ENCODE assay signal across 12 mouse cellular contexts in genomic region chr2:34106245-34106644, GRCm38 (mm10).
A peak's percentile ranks its signal among the peaks of the same experiment; 100 is the strongest.
DNase-seq lines count a peak whose midpoint lies in the region; ATAC-seq and TF ChIP-seq lines count a peak whose summit lies in the region.
"Had no signal": no experiment of that assay in that cellular context is flagged by ENCODE, and none has a peak within 500 bp of the region (broad histone marks: within the 10 kb centered on the region; RNA-seq: fewer than 3 reads in every experiment).

No protein-coding gene starts in this region.

- no peaks in the 10 kb centered on the region for H3K36me3 ChIP-seq in forebrain, postnatal 0 days (ENCODE audit: insufficient read depth)

- 5% methylated on average over 9 of the region's 9 CpGs for WGBS in forebrain, postnatal 0 days

- H3K9ac ChIP-seq in forebrain, postnatal 0 days: peak overlapping the region; percentile 48

- H3K4me3 ChIP-seq in forebrain, postnatal 0 days (ENCODE audit: low read depth, low read length): peak overlapping the region; percentile 21; the same call in 1 of the 2 replicates
- H3K4me3 ChIP-seq: heart, adult 2 months; megakaryocyte, embryonic 14.5 days had no signal

- peak overlapping the region; percentile 84 for H3K27ac ChIP-seq in forebrain, postnatal 0 days (ENCODE audit: low read depth, low read length)
- H3K27ac ChIP-seq: heart, adult 2 months had no signal

- ATAC-seq in forebrain, postnatal 0 days: no peak

- peaks cover 5% of the 10 kb centered on the region; the same call in 1 of the 2 replicates for H3K27me3 ChIP-seq in forebrain, postnatal 0 days (ENCODE audit: insufficient read depth, low read length)

- TF ChIP-seq CTCF in forebrain, postnatal 0 days (IDR thresholded peaks at IDR 0.05; ENCODE audit: low read depth): no peak

- peak overlapping the region; percentile 48 for H3K4me2 ChIP-seq in forebrain, postnatal 0 days (ENCODE audit: low read depth)

- 0 out of 2 replicates have a peak, but pooled peaks cover 4% of the 10 kb centered on the region for H3K4me1 ChIP-seq in forebrain, postnatal 0 days (ENCODE audit: insufficient read depth)
- H3K4me1 ChIP-seq: megakaryocyte, embryonic 14.5 days had no signal

- H3K9me3 ChIP-seq in forebrain, postnatal 0 days (ENCODE audit: low read length): no peaks in the 10 kb centered on the region
- H3K9me3 ChIP-seq: megakaryocyte, embryonic 14.5 days had no signal

- DNase-seq in embryo, embryonic 10.5 days (ENCODE audit: low spot score): peak; percentile 37
- DNase-seq in embryo, embryonic 10 days (ENCODE audit: low spot score): no peak
- DNase-seq in MN1 (ENCODE audit: low spot score): peak; percentile 79
- DNase-seq in forebrain, postnatal 0 days: no peak
- peak; percentile 35 for DNase-seq in mesoderm, embryonic 11.5 days (ENCODE audit: low read depth, low spot score)
- DNase-seq in spleen, postnatal 14 days (ENCODE audit: low spot score in 2 of 2): no peak
- DNase-seq in layer of hippocampus, adult 18-20 months (ENCODE audit: low spot score in 2 of 2): no peak
- DNase-seq in heart, adult 8-10 months (ENCODE audit: low spot score): no peak
- DNase-seq: heart, adult 2 months; kidney, adult 11 months; left cerebral cortex, postnatal 4 days had no signal

Comparison
In these comparisons a context has a peak if more than half of its experiments do, and no peak if none do; other contexts are left out.
1. DNase-seq: peak in embryo, embryonic 10.5 days (single experiment), MN1 (single experiment) and mesoderm, embryonic 11.5 days (single experiment); none in embryo, embryonic 10 days (single experiment), forebrain, postnatal 0 days (single experiment), spleen, postnatal 14 days (0 of 2), layer of hippocampus, adult 18-20 months (0 of 2) and heart, adult 8-10 months (single experiment).